Mouse (Mus musculus) myocyte (in vitro differentiated cells): ENCODE results near the gene Sox5.

ENCODE experiments used
- CEBPB ChIP-seq: IDR thresholded peaks from 2 replicates; pipeline ENCODE4 v1.6.1; 2011; ENCODE audit warnings: mild to moderate bottlenecking, moderate library complexity; ENCODE audit not compliant: poor library complexity, insufficient read depth, severe bottlenecking
- E2F4 ChIP-seq: IDR thresholded peaks from one replicate; pipeline ENCODE4 v1.6.1; 2011; ENCODE audit warnings: mild to moderate bottlenecking, control low read depth, moderate library complexity; ENCODE audit not compliant: insufficient read depth
- POLR2A ChIP-seq: IDR thresholded peaks from one replicate; pipeline ENCODE4 v1.6.1; 2011; ENCODE audit warnings: low read depth, mild to moderate bottlenecking, control low read depth, moderate library complexity; ENCODE audit not compliant: insufficient read length
- USF1 ChIP-seq: IDR thresholded peaks from one replicate; pipeline ENCODE4 v1.6.1; 2011; ENCODE audit warnings: low read depth, mild to moderate bottlenecking, control low read depth, moderate library complexity

DNA sequence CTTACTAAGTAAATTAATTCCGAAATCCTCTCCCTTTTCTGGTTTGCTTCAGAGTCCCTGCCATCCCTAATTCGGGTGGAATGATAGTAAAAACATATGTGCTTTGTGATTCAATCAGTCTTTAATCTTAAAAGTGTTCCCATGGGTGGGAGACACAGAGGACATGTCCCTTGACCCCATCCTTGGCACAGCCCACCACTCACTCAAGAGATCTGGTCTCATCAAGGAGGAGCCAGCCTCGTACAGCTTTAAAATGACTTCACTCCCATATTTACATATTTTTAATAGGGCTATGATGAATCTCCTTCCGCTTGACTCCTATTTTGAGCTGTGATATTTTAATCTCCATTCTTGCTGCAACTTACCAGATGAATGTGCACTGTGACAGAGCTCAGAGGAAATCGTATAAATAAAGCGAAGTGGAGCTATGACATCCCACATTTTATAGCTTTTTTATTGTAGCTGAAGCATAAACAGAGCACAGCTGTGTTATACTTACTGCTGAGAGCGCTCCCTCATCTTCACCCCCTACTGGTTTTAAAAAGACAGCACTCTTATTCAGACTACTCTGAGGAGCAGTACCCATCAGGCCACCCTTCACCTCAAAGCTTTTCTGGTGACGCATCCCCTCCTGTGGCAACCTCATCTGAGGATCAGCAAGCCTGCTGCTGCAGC, 185.1 kb downstream of the Sox5 start:
- TF ChIP-seq CEBPB: no peak
- no peak for TF ChIP-seq E2F4
- no peak for TF ChIP-seq USF1
- TF ChIP-seq POLR2A: no peak
